Mouse (Mus musculus): ENCODE results near the gene Sphk1. TPM values are rescaled to one million over a fixed set of nuclear protein-coding genes. Genes with fewer than 3 reads are reported as not detected.

Sphk1 gene
- total and polyA plus RNA-seq, 2 experiments from 2014 or later: 1.9 to 2.0 TPM

- TF ChIP-seq EP300 (IDR thresholded peaks at IDR 0.05; ENCODE audit: low read depth) (no peak), CTCF (IDR thresholded peaks at IDR 0.05; ENCODE audit: low read depth) (no peak)
- Histone ChIP-seq H3K27me3 (ENCODE audit: control insufficient read depth, insufficient read depth, low read length) (no peaks in the 10 kb centered on the region), H3K4me1 (ENCODE audit: control insufficient read depth, insufficient read depth) (peaks cover 49% of the 10 kb centered on the region), H3K4me2 (ENCODE audit: low read depth, low read length) (no peak overlapping the region), H3K9ac (replicated peaks; ENCODE audit: low read depth, low read length) (no peak overlapping the region), H3K9me3 (replicated peaks; ENCODE audit: control insufficient read depth, low read length) (no peaks in the 10 kb centered on the region), H3K36me3 (replicated peaks; ENCODE audit: control insufficient read depth, insufficient read depth, low read length) (no peaks in the 10 kb centered on the region), H3K4me3 (ENCODE audit: low read depth, low read length) (no peak overlapping the region), H3K27ac (ENCODE audit: low read depth) (no peak overlapping the region)
- DNase-seq (ENCODE audit: low spot score): no peak
- WGBS: 63% methylated on average over 6 of the region's 6 CpGs
- ATAC-seq (ENCODE audit: insufficient read depth, low read depth): no peak
These were observed 43.8 kb downstream of the Sphk1 start for GRCm38 (mm10) chr11:116574486-116574885.

GRCm38 (mm10) chr11:116574982-116575381, 44.3 kb downstream of the Sphk1 start:
- TF ChIP-seq CTCF (IDR thresholded peaks at IDR 0.05; ENCODE audit: low read depth): no peak
- TF ChIP-seq EP300 (IDR thresholded peaks at IDR 0.05; ENCODE audit: low read depth): no peak
- H3K9me3 ChIP-seq (replicated peaks; ENCODE audit: control insufficient read depth, low read length): no peaks in the 10 kb centered on the region
- no peak overlapping the region for H3K4me2 ChIP-seq (ENCODE audit: low read depth, low read length)
- peaks cover 49% of the 10 kb centered on the region for H3K4me1 ChIP-seq (ENCODE audit: control insufficient read depth, insufficient read depth)
- H3K9ac ChIP-seq (replicated peaks; ENCODE audit: low read depth, low read length): no peak overlapping the region
- no peaks in the 10 kb centered on the region for H3K36me3 ChIP-seq (replicated peaks; ENCODE audit: control insufficient read depth, insufficient read depth, low read length)
- H3K4me3 ChIP-seq (ENCODE audit: low read depth, low read length): no peak overlapping the region
- DNase-seq (ENCODE audit: low spot score) (no peak), ATAC-seq (ENCODE audit: insufficient read depth, low read depth) (no peak)
- H3K27me3 ChIP-seq (ENCODE audit: control insufficient read depth, insufficient read depth, low read length): no peaks in the 10 kb centered on the region
- 69% methylated on average over 6 of the region's 6 CpGs for WGBS
- H3K27ac ChIP-seq (ENCODE audit: low read depth): 0 out of 2 replicates have a peak overlapping the region, but pooled peaks have one; percentile 9

- TF ChIP-seq CTCF (IDR thresholded peaks at IDR 0.05; ENCODE audit: low read depth): no peak
- no peak for TF ChIP-seq EP300 (IDR thresholded peaks at IDR 0.05; ENCODE audit: low read depth)
- DNase-seq (ENCODE audit: low spot score) (no peak), ATAC-seq (ENCODE audit: insufficient read depth, low read depth) (no peak)
- H3K36me3 ChIP-seq (replicated peaks; ENCODE audit: control insufficient read depth, insufficient read depth, low read length): no peaks in the 10 kb centered on the region
- no peak overlapping the region for H3K27ac ChIP-seq (ENCODE audit: low read depth)
- no peaks in the 10 kb centered on the region for H3K27me3 ChIP-seq (ENCODE audit: control insufficient read depth, insufficient read depth, low read length)
- no peak overlapping the region for H3K9ac ChIP-seq (replicated peaks; ENCODE audit: low read depth, low read length)
- no peak overlapping the region for H3K4me3 ChIP-seq (ENCODE audit: low read depth, low read length)
- WGBS: 64% methylated on average over 2 of the region's 2 CpGs
- H3K4me2 ChIP-seq (ENCODE audit: low read depth, low read length): no peak overlapping the region
- peaks cover 53% of the 10 kb centered on the region for H3K4me1 ChIP-seq (ENCODE audit: control insufficient read depth, insufficient read depth)
- H3K9me3 ChIP-seq (replicated peaks; ENCODE audit: control insufficient read depth, low read length): no peaks in the 10 kb centered on the region
These were observed 44.7 kb downstream of the Sphk1 start for GRCm38 (mm10) chr11:116575396-116575795.

- H3K4me3 ChIP-seq (ENCODE audit: low read depth, low read length): no peak overlapping the region
- peaks cover 31% of the 10 kb centered on the region for H3K4me1 ChIP-seq (ENCODE audit: control insufficient read depth, insufficient read depth)
- H3K27ac ChIP-seq (ENCODE audit: low read depth): no peak overlapping the region
- 95% methylated on average over 3 of the region's 3 CpGs for WGBS
- H3K9me3 ChIP-seq (replicated peaks; ENCODE audit: control insufficient read depth, low read length): no peaks in the 10 kb centered on the region
- ATAC-seq (ENCODE audit: insufficient read depth, low read depth) (no peak), DNase-seq (ENCODE audit: low spot score) (no peak)
- H3K27me3 ChIP-seq (ENCODE audit: control insufficient read depth, insufficient read depth, low read length): no peaks in the 10 kb centered on the region
- H3K4me2 ChIP-seq (ENCODE audit: low read depth, low read length): no peak overlapping the region
- TF ChIP-seq CTCF (IDR thresholded peaks at IDR 0.05; ENCODE audit: low read depth): no peak
- no peak for TF ChIP-seq EP300 (IDR thresholded peaks at IDR 0.05; ENCODE audit: low read depth)
- no peak overlapping the region for H3K9ac ChIP-seq (replicated peaks; ENCODE audit: low read depth, low read length)
- H3K36me3 ChIP-seq (replicated peaks; ENCODE audit: control insufficient read depth, insufficient read depth, low read length): no peaks in the 10 kb centered on the region
These were observed 48.6 kb downstream of the Sphk1 start for GRCm38 (mm10) chr11:116579280-116579679.

- DNase-seq (ENCODE audit: low spot score) (no peak), ATAC-seq (ENCODE audit: insufficient read depth, low read depth) (no peak)
- TF ChIP-seq EP300 (IDR thresholded peaks at IDR 0.05; ENCODE audit: low read depth): no peak
- TF ChIP-seq CTCF (IDR thresholded peaks at IDR 0.05; ENCODE audit: low read depth): no peak
- no peaks in the 10 kb centered on the region for H3K36me3 ChIP-seq (replicated peaks; ENCODE audit: control insufficient read depth, insufficient read depth, low read length)
- 28% methylated on average over 10 of the region's 10 CpGs for WGBS
- H3K4me1 ChIP-seq (ENCODE audit: control insufficient read depth, insufficient read depth): peaks cover 22% of the 10 kb centered on the region
- peak overlapping the region; percentile 76; the same call in 1 of the 2 replicates for H3K9ac ChIP-seq (replicated peaks; ENCODE audit: low read depth, low read length)
- H3K4me2 ChIP-seq (ENCODE audit: low read depth, low read length): peak overlapping the region; percentile 80
- no peak overlapping the region for H3K27ac ChIP-seq (ENCODE audit: low read depth)
- H3K9me3 ChIP-seq (replicated peaks; ENCODE audit: control insufficient read depth, low read length): no peaks in the 10 kb centered on the region
- peak overlapping the region; percentile 71 for H3K4me3 ChIP-seq (ENCODE audit: low read depth, low read length)
- no peaks in the 10 kb centered on the region for H3K27me3 ChIP-seq (ENCODE audit: control insufficient read depth, insufficient read depth, low read length)
These were observed 49.4 kb downstream of the Sphk1 start for GRCm38 (mm10) chr11:116580031-116580652.
